Mouse (Mus musculus): ENCODE measurements around the gene Gm4450.

- no peak for TF ChIP-seq CTCF (conservative IDR thresholded peaks at IDR 0.05; ENCODE audit: low read length)
- no peak for TF ChIP-seq NANOG (IDR thresholded peaks at IDR 0.05; ENCODE audit: borderline replicate concordance, low read length)
Observed at GRCm38 (mm10) chr3:98427600-98428448, 29.1 kb downstream of the Gm4450 start.

Measured in E14TG2a.4 (cell line).